Mouse (Mus musculus): ENCODE measurements around the gene Synrg.

The Synrg gene

GRCm38 (mm10) chr11:84072904-84073651 lies 108.8 kb downstream of the Synrg start:
- TF ChIP-seq GATA4 (IDR thresholded peaks at IDR 0.05; ENCODE audit: insufficient replicate concordance, low read length) = no peak

- no peak for TF ChIP-seq GATA4 (IDR thresholded peaks at IDR 0.05; ENCODE audit: insufficient replicate concordance, low read length)
Observed at GRCm38 (mm10) chr11:84073816-84074764, 109.9 kb downstream of the Synrg start.

- TF ChIP-seq GATA4 (IDR thresholded peaks at IDR 0.05; ENCODE audit: insufficient replicate concordance, low read length) = no peak
Observed at GRCm38 (mm10) chr11:84077008-84077407, 112.8 kb downstream of the Synrg start.

- TF ChIP-seq GATA4 (IDR thresholded peaks at IDR 0.05; ENCODE audit: insufficient replicate concordance, low read length) = no peak
Observed at GRCm38 (mm10) chr11:84078601-84079000, 114.4 kb downstream of the Synrg start.

- TF ChIP-seq GATA4 (IDR thresholded peaks at IDR 0.05; ENCODE audit: insufficient replicate concordance, low read length) = no peak
Observed at GRCm38 (mm10) chr11:84079361-84079760, 115.1 kb downstream of the Synrg start.

- no peak for TF ChIP-seq GATA4 (IDR thresholded peaks at IDR 0.05; ENCODE audit: insufficient replicate concordance, low read length)
Observed at GRCm38 (mm10) chr11:84079887-84080286, 115.7 kb downstream of the Synrg start.

GRCm38 (mm10) chr11:84080327-84080726 lies 116.1 kb downstream of the Synrg start:
- no peak for TF ChIP-seq GATA4 (IDR thresholded peaks at IDR 0.05; ENCODE audit: insufficient replicate concordance, low read length)

- no peak for TF ChIP-seq GATA4 (IDR thresholded peaks at IDR 0.05; ENCODE audit: insufficient replicate concordance, low read length)
Observed at GRCm38 (mm10) chr11:84081901-84082300, 117.7 kb downstream of the Synrg start.

- TF ChIP-seq GATA4 (IDR thresholded peaks at IDR 0.05; ENCODE audit: insufficient replicate concordance, low read length) = no peak
Observed at GRCm38 (mm10) chr11:84090572-84090971, 126.3 kb downstream of the Synrg start.
